Mouse (Mus musculus) splenic B cell, adult 2 months (primary cell): Measurements from ENCODE around the gene Ttc7b.

Experiments
- DNase-seq: peaks from one replicate; pipeline ENCODE4 v3.0.0-alpha.2; 2011; ENCODE audit warnings: low read depth, low spot score
- H3K27me3 ChIP-seq: 2 replicates; pipeline ENCODE4 v1.6.1; 2012; ENCODE audit warnings: mild to moderate bottlenecking, low read length, moderate library complexity, mixed read lengths; ENCODE audit not compliant: control insufficient read depth, poor library complexity, insufficient read depth, severe bottlenecking
- H3K36me3 ChIP-seq: 2 replicates; pipeline ENCODE4 v1.6.1; 2012; ENCODE audit warnings: mild to moderate bottlenecking, low read length, moderate library complexity, mixed read lengths; ENCODE audit not compliant: control insufficient read depth, poor library complexity, insufficient read depth, severe bottlenecking

Gene Ttc7b

GRCm38 (mm10) chr12:100520794-100521186, at the start of gene Ttc7b:
Gene Ttc7b (minus strand): TSS chr12:100520826.
- Histone ChIP-seq H3K27me3 (no peaks in the 10 kb centered on the region), H3K36me3 (no peaks in the 10 kb centered on the region)
- peak; percentile 62 for DNase-seq

- peaks cover 12% of the 10 kb centered on the region; the same call in 1 of the 2 replicates for H3K36me3 ChIP-seq
- DNase-seq, result no peak
- H3K27me3 ChIP-seq, result no peaks in the 10 kb centered on the region
Observed at GRCm38 (mm10) chr12:100568831-100569230, 48.2 kb upstream of the Ttc7b start.

GRCm38 (mm10) chr12:100568105-100568504, 47.5 kb upstream of the Ttc7b start:
- H3K36me3 ChIP-seq, result peaks cover 15% of the 10 kb centered on the region; the same call in 1 of the 2 replicates
- no peak for DNase-seq
- H3K27me3 ChIP-seq, result no peaks in the 10 kb centered on the region

GRCm38 (mm10) chr12:100567627-100568026, 47.0 kb upstream of the Ttc7b start:
- peaks cover 13% of the 10 kb centered on the region; the same call in 1 of the 2 replicates for H3K36me3 ChIP-seq
- H3K27me3 ChIP-seq, result no peaks in the 10 kb centered on the region
- no peak for DNase-seq

- DNase-seq, result no peak
- H3K36me3 ChIP-seq, result peaks cover 13% of the 10 kb centered on the region
- H3K27me3 ChIP-seq, result no peaks in the 10 kb centered on the region
Observed at GRCm38 (mm10) chr12:100553675-100554074, 33.0 kb upstream of the Ttc7b start.

- no peak for DNase-seq
- Histone ChIP-seq H3K27me3 (no peaks in the 10 kb centered on the region), H3K36me3 (peaks cover 7% of the 10 kb centered on the region)
Observed at GRCm38 (mm10) chr12:100551972-100552371, 31.3 kb upstream of the Ttc7b start.

- Histone ChIP-seq H3K27me3 (no peaks in the 10 kb centered on the region), H3K36me3 (peaks cover 5% of the 10 kb centered on the region)
- DNase-seq, result no peak
Observed at GRCm38 (mm10) chr12:100544194-100544567, 23.6 kb upstream of the Ttc7b start.

GRCm38 (mm10) chr12:100543437-100544193, 23.0 kb upstream of the Ttc7b start:
- DNase-seq, result no peak
- peaks cover 5% of the 10 kb centered on the region for H3K36me3 ChIP-seq
- no peaks in the 10 kb centered on the region for H3K27me3 ChIP-seq

- Histone ChIP-seq H3K36me3 (peaks cover 5% of the 10 kb centered on the region), H3K27me3 (no peaks in the 10 kb centered on the region)
- DNase-seq, result no peak
Observed at GRCm38 (mm10) chr12:100542494-100542893, 21.9 kb upstream of the Ttc7b start.

GRCm38 (mm10) chr12:100542076-100542475, 21.4 kb upstream of the Ttc7b start:
- Histone ChIP-seq H3K27me3 (no peaks in the 10 kb centered on the region), H3K36me3 (peaks cover 5% of the 10 kb centered on the region)
- no peak for DNase-seq

GRCm38 (mm10) chr12:100539158-100539714, 18.6 kb upstream of the Ttc7b start:
- DNase-seq, result no peak

GRCm38 (mm10) chr12:100538445-100539157, 18.0 kb upstream of the Ttc7b start:
- H3K27me3 ChIP-seq, result no peaks in the 10 kb centered on the region
- no peaks in the 10 kb centered on the region for H3K36me3 ChIP-seq
- no peak for DNase-seq

More at GRCm38 (mm10) chr12:100539158-100539714, 18.6 kb upstream of the Ttc7b start:
- Histone ChIP-seq H3K27me3 (no peaks in the 10 kb centered on the region), H3K36me3 (no peaks in the 10 kb centered on the region)

- no peak for DNase-seq
- no peaks in the 10 kb centered on the region for H3K36me3 ChIP-seq
- no peaks in the 10 kb centered on the region for H3K27me3 ChIP-seq
Observed at GRCm38 (mm10) chr12:100537091-100537490, 16.5 kb upstream of the Ttc7b start.

- no peaks in the 10 kb centered on the region for H3K27me3 ChIP-seq
- H3K36me3 ChIP-seq, result no peaks in the 10 kb centered on the region
- no peak for DNase-seq
Observed at GRCm38 (mm10) chr12:100535028-100535427, 14.4 kb upstream of the Ttc7b start.

- H3K27me3 ChIP-seq, result no peaks in the 10 kb centered on the region
- H3K36me3 ChIP-seq, result no peaks in the 10 kb centered on the region
- no peak for DNase-seq
Observed at GRCm38 (mm10) chr12:100534028-100534427, 13.4 kb upstream of the Ttc7b start.
